Mouse (Mus musculus): Measurements from ENCODE around the gene Zfp422.

Zfp422 gene

GRCm38 (mm10) chr6:116628539-116629171 lies at the start of gene Zfp422:
Gene Zfp422, minus strand, starts transcription at chr6:116628999.
- peak; percentile 92 for DNase-seq

- DNase-seq = no peak
Measured at GRCm38 (mm10) chr6:116677321-116677720, 48.5 kb upstream of the Zfp422 start.

- DNase-seq = no peak
Measured at GRCm38 (mm10) chr6:116676355-116676913, 47.6 kb upstream of the Zfp422 start.

GRCm38 (mm10) chr6:116674283-116674886 lies 45.6 kb upstream of the Zfp422 start:
- no peak for DNase-seq

GRCm38 (mm10) chr6:116673471-116674282 lies 44.9 kb upstream of the Zfp422 start, which contains the start of gene Rassf4:
Gene Rassf4, minus strand, starts transcription at chr6:116673952.
- DNase-seq = peak; percentile 91

- no peak for DNase-seq
Measured at GRCm38 (mm10) chr6:116672349-116672748, 43.5 kb upstream of the Zfp422 start.

GRCm38 (mm10) chr6:116671768-116672167 lies 43.0 kb upstream of the Zfp422 start:
- DNase-seq = no peak

GRCm38 (mm10) chr6:116671031-116671430 lies 42.2 kb upstream of the Zfp422 start:
- DNase-seq = peak; percentile 65

- peak; percentile 55 for DNase-seq
Measured at GRCm38 (mm10) chr6:116670144-116670543, 41.3 kb upstream of the Zfp422 start.

GRCm38 (mm10) chr6:116668682-116669470 lies 40.1 kb upstream of the Zfp422 start:
- DNase-seq = peak; percentile 40

GRCm38 (mm10) chr6:116667382-116667781 lies 38.6 kb upstream of the Zfp422 start:
- DNase-seq = no peak

- DNase-seq = no peak
Measured at GRCm38 (mm10) chr6:116666892-116667291, 38.1 kb upstream of the Zfp422 start.

GRCm38 (mm10) chr6:116666085-116666750 lies 37.4 kb upstream of the Zfp422 start:
- no peak for DNase-seq

- DNase-seq = no peak
Measured at GRCm38 (mm10) chr6:116664830-116665229, 36.0 kb upstream of the Zfp422 start.

GRCm38 (mm10) chr6:116664031-116664430 lies 35.2 kb upstream of the Zfp422 start:
- DNase-seq = no peak

- DNase-seq = no peak
Measured at GRCm38 (mm10) chr6:116663364-116663763, 34.6 kb upstream of the Zfp422 start.

GRCm38 (mm10) chr6:116653684-116654454 lies 25.1 kb upstream of the Zfp422 start:
- peak; percentile 84 for DNase-seq

- DNase-seq = no peak
Measured at GRCm38 (mm10) chr6:116653191-116653590, 24.4 kb upstream of the Zfp422 start.

GRCm38 (mm10) chr6:116651437-116652118 lies 22.8 kb upstream of the Zfp422 start:
- no peak for DNase-seq

GRCm38 (mm10) chr6:116650406-116650805 lies 21.6 kb upstream of the Zfp422 start, which contains the start of gene Depp1:
Gene Depp1, plus strand, starts transcription at chr6:116650609.
- peak; percentile 54 for DNase-seq
